Mouse (Mus musculus) kidney, postnatal 14 days (tissue): ENCODE measurements around the gene Scn5a.

Source experiments
- DNase-seq: peaks from one replicate; pipeline ENCODE4 v3.0.0; 2022; ENCODE audit warnings: mixed read lengths

Gene Scn5a

DNA sequence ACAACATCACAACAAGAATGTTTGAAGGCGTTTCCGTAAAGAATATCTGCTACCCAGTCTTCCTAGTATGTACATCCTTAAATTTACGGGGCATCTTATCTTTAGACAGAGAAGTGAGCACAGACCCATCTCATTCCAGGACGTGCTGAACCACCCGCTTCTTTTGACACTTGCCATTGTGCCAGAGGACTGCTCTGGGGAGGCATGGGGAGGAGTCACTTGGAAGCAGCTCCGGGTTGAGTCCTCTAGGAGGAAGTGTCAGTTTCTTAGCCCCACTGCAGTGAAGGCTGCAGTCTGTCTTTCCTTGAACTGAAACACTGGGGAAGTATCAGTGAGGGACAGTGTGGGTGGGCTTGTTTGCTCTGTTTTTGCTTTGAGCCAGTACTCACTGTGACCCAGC, 133.1 kb downstream of the Scn5a start:
- DNase-seq = no peak

DNA sequence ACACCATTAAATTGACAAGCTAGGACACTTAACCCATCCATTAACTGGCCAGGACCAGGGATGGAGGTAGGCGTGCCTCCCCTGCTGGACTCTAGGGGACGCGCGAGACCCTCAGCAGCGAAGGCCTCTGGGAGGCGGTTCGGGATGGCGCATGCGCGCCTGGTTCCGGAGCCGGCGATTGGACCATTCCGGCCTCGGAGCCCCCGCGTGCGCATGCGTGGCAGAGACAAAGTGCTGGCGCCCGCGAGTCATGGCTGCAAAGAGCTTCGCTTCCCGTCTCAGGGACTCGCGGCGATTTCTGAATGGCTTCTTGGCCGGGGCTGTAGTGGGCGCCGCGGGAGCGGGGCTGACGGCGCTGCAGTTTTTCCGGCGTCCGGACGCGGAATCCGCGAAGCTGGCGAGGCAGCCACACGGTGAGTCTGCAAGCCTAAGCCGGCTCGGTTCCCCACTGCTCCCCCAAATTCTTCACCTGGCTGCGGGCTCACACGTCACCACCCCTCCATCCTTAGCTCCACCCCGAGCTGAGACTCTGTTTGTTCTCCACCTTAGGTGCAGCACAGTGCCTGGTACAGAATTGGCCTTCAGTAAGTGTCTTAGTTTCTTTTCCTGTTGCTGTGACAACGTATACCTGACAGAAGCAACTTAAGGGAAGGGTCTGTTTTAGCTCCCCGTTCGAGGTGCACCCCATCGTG, 133.9 kb downstream of the Scn5a start, which contains the start of gene Exog:
Exog (plus strand) TSS at position 206 of the 692 bp plus-strand sequence.
- DNase-seq = peak; percentile 98

DNA sequence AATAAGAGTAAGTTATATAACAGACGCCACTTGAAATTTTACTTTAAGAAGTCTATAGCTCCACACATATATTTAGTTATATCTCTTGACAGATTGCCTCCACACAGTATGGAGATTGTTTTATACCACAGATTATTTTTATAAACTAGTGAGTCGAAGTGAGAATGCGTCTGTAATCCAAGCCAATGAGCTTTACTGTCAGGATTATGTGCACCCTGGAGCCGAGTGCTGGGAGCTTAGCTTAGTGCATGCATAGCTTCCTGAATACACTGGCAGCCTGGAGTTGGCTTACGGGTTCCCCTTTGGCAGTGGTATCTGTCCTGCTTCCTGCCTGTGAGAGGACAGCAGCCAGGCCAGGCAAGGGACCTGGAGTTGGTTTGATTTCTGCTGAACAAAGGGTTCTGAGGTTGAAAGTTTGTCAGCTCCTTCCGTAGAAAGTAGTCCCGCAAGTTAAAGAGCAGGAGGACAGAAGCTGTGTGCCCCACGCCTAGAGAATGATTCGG, 140.3 kb downstream of the Scn5a start:
- DNase-seq = no peak

DNA sequence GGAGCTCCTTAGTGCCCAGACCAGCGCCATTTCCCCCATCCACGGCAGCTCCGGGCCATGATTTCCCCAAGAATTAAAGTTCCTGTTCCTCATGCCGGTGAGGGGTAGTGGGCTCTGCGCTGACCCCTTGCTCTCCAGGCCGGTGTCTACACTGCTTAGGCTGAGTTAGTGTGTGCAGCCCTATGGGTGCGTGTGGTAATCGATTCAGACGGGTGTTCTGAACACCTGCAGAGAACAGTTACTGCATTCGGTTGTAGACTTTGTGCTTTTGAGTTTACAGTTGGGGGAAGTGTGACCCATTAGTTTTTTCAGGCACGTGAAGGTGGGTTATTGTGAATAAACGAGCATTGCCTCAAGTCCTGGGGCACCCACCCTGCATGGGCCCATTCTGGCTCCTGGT, 140.8 kb downstream of the Scn5a start:
- no peak for DNase-seq

DNA sequence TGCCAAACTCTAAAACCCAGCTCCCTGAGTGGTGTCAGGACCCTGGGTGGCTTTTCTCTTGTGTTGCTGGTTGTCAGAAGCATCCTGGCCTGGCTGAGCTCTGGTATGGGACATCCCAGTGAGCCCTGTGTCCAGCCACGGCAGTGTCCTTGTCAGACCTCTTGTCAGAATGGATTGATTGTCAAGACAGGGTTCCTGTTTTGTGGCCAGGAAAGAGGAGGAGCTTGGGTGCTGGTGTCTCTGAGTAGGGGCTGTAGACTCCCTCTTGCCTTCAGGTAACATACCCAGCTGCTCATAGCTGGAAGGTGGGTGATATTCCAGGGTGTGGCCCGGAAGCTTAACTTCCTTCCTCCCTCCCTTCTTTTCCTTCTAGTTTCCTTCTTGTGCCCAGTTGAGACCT, 143.0 kb downstream of the Scn5a start:
- no peak for DNase-seq
